Mouse (Mus musculus): ENCODE results near the gene B9d2.
"Not testable (repeated sequence)": the region's sequence is repeated elsewhere in the genome, so short reads cannot be mapped to it uniquely, and the experiment has no call there.

The B9d2 gene

GRCm38 (mm10) chr7:25704716-25705364 lies 24.3 kb downstream of the B9d2 start:
- DNase-seq (ENCODE audit: low read depth, low spot score) = no peak

DNA sequence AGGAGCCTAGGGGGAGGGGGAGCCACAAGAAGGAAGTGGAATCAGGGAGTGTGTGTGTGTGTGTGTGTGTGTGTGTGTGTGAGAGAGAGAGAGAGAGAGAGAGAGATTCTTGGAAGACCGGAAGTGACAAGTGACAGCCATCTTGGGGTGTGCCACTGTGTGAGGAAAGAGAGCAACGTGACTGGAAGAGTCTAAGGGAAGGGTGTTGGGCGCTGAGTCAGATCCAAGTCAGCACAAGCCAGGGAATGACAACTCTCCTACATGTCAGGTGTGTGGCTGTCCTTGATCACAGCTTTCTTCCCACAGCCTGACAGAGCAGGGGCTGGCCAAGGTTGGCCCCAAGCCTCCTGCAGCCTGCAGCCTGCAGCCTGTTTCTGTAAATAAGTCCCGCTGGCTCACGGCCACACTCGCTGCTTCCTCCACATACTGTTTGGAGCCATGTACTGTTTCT lies 25.2 kb downstream of the B9d2 start:
- no peak for DNase-seq (ENCODE audit: low read depth, low spot score)

DNA sequence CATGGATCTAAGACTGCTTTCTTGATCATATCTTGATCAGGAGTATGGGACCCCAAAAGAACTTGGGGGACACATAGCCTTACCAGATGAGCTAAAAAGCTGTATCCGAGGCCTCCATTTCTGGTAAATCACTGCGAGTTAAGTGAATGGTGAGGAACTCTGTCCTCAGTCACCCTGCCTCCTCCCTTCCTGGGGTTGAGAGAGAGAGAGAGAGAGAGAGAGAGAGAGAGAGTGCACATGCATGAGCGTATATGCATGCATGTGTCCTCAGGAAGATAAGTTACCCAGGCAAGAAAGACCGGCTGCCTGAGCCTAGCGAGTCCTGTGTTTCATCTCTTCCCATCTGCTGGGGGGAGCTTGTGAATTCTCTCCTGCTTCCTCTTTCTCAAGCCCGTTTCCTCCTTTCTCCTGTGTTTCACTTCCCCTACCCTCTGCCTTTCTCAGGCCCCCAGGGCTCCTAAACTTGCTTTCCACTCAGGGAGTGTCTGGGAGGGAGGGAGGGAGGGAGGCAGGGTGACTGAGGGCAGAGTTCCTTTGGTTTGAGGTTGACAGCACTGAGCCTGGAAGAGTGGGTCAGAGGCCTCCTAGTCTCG lies 26.1 kb downstream of the B9d2 start:
- DNase-seq (ENCODE audit: low read depth, low spot score) = no peak

DNA sequence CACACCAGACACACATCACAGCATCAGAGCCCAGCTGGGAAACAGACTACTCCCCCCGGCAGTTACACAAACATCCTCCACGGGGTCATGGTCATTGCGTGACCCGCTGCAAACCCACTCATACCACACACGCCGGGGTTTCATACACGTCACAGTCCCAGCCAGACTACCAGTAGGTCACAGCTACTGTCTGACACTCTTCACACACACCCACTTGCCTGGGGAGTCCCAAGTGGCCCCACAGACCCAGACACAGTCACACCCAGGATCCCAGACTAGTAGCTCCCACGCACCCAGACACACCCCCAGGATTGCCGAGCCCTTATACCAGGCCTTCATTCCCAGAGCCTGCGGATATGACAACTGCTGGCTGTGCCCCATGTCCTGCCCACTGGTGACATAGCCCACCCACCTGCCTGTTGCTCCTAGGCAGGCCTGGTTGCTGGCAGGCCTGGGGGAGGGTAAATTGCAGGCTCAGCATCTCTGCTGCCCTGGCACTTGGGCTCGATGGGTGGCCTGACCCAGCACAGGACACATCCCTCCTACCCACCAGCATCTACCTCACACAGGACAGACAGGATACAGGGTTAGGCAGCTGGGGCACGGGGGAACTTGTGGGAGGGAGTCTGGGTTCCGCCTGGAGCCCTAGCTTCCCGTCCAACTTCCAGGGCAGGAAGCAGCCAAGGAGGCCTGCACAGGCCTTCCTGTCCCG lies 27.2 kb downstream of the B9d2 start:
- no peak for DNase-seq (ENCODE audit: low read depth, low spot score)

- DNase-seq (ENCODE audit: low read depth, low spot score) = no peak
Observed at GRCm38 (mm10) chr7:25709961-25710360, 29.4 kb downstream of the B9d2 start.

- no peak for DNase-seq (ENCODE audit: low read depth, low spot score)
Observed at GRCm38 (mm10) chr7:25710519-25711130, 30.0 kb downstream of the B9d2 start.

DNA sequence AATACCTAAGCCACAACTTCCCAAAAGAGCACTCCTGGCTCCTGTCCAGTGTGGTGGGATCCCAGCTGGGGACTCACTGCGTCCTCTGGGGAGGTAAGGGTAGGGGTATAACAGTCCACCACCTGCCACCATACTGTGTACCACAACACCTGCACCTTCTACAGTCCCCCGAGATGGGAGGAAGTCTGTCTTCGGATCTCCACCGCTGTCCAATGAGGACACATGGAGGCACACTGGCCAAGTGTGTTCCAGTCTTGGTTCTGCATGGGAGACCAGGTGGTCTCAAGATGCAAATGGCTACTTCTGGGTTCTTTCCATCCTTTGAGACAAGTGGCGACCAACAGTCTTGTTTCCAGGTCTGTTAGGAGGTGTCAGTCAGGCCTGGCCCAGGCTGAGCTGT lies 30.6 kb downstream of the B9d2 start:
- DNase-seq (ENCODE audit: low read depth, low spot score) = no peak

- no peak for DNase-seq (ENCODE audit: low read depth, low spot score)
Observed at GRCm38 (mm10) chr7:25711731-25712197, 31.2 kb downstream of the B9d2 start.

- no peak for DNase-seq (ENCODE audit: low read depth, low spot score)
Observed at GRCm38 (mm10) chr7:25712801-25713200, 32.2 kb downstream of the B9d2 start.

DNA sequence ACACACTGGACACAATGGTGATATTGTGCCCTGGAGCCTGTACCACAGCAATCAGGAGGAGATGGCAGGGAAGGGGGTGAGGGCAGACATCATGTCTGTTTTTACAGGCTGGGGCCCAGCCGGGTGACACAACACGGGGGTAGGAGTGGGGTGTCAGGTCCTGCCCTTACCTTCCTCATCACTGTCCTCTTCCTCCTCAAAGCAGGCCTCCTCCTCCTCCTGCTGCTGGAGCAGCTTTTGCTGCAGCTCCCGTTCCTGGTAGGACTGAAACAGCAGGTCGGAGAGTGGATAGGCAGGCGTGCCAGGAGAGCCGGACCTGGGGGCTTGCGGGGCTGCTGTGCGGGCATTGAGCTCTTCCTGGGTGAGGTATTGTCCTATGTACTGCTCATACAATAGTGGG lies 34.0 kb downstream of the B9d2 start:
- no peak for DNase-seq (ENCODE audit: low read depth, low spot score)

DNA sequence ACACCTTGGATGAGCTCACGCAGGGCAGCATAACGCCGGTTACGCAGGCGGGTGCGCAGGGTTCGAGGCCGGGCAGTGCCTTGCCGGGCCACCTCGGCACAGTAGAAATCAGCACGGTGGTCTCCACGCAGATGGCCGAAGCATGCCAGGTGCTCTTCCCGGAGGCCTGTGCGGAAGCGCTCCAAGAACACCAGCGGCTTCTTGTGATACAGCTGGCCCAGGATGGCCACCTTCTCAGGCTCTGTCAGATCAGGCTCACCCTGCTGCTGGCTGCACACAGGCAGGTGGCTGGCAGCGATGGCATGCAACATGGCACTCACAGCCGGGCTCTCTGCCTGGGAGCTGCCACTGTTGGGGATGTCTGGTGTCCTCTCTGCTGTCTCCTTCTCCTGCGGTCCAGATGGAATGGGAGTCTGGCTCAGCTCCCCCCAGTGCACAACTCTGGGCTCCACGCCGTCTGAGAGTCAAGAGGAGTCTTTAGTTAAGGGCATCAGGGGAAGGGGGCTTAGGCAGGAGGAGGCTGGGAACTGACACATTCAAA lies 35.2 kb downstream of the B9d2 start:
- no peak for DNase-seq (ENCODE audit: low read depth, low spot score)

DNA sequence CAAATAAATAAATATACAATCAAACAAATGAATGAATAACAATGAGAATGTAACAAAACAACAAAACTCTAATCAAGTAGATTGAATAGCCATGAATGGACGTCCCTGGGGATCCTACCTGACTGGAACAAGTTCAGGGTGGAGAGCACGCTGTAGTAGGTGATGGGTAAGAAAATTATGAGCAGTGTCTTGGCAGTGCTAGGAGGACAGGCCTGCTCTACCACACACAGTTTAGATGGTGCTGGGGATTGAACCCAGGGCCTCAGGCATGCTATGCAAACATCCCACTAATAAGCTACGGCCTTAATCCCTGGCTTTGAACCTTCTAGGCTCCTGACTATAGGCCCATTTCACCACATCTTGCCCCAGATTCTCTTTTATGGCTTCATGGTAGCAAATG lies 36.9 kb downstream of the B9d2 start:
- DNase-seq (ENCODE audit: low read depth, low spot score) = no peak

- peak; percentile 91 for DNase-seq (ENCODE audit: low read depth, low spot score)
Observed at GRCm38 (mm10) chr7:25718788-25719417, 38.3 kb downstream of the B9d2 start, which contains the start of gene Ccdc97. Gene Ccdc97 (minus strand): TSS chr7:25719088.

DNA sequence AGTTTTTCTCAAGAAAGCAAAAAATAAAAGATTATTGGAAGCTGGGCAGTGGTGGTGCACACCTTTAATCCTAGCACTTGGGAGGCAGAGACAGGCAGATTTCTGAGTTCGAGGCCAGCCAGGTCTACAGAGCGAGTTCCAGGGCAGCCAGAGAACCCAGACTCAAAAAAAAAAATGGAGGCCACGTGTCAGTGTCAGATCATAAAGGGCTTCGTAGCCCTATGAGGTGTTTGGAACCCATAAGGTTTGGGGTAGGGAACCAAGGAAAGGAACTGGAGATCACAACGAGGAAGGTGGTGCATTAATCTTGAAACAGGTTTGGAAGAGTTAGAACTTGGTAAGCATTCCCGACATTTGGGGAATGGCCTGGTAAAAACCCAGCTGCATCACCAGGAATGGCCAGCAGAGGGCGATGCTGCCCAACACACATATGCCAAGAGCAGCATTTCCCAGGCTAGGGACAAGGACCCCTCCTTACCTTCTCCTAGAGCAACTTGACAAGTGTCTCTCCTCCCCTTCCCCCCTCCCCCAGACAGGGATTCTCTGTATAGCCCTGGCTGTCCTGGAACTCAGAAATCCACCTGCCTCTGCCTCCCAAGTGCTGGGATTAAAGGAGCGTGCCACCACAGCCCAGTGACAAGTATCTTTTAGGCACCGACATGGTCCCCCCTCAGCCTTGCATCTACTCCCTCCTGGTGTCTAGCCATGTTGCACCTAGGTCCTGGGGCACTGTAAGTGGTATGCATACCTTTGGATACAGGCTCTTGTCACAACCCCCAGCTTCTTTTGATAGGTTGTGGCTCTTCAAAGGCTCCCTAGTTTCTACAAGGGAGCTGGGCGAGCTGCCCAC lies 39.4 kb downstream of the B9d2 start:
- no peak for DNase-seq (ENCODE audit: low read depth, low spot score)

- DNase-seq (ENCODE audit: low read depth, low spot score) = no peak
Observed at GRCm38 (mm10) chr7:25720760-25721159, 40.2 kb downstream of the B9d2 start.

GRCm38 (mm10) chr7:25721776-25722175 lies 41.2 kb downstream of the B9d2 start:
- not testable (repeated sequence) for DNase-seq (ENCODE audit: low read depth, low spot score)

- DNase-seq (ENCODE audit: low read depth, low spot score) = no peak
Observed at GRCm38 (mm10) chr7:25725886-25726285, 45.3 kb downstream of the B9d2 start.

DNA sequence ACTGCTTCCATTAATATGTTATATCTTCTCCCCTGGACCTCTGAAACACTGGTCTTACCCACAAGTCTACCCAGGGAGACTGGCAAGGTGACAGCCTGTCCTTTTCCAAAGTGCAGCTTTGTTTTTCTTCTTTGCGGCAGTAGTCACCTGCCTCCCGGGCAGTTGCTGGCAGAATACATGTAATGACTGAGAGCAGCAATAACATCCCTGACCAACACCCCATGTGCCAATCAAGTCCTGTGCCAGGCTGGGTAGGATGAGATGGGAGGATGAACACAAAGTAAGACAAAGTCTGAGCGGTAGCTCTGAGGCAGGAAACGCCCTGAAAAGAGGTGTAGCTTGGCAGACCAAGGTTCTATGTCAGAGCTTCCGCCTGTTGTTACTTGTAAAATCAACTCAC lies 47.2 kb downstream of the B9d2 start:
- DNase-seq (ENCODE audit: low read depth, low spot score) = no peak

GRCm38 (mm10) chr7:25729396-25729795 lies 48.8 kb downstream of the B9d2 start:
- DNase-seq (ENCODE audit: low read depth, low spot score) = no peak

DNA sequence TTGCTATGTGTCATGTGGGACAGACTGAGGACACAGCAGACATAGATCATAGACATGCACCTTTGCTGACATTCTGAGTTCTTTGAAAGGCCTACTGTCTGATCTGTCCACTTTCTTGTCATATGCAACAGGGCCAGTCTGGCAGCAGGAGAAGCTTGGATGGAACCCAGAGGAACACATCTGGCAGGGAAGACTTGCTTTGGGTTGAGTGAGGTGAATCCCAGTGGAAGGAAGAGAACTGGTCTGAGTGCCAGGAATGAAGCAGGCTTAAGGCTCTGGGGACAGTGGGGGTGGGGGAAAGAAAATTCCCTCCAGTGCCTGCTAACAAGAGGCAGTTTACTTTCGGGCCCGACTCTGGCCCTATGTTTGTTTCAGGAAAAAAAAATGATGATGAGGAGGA lies 49.3 kb downstream of the B9d2 start:
- no peak for DNase-seq (ENCODE audit: low read depth, low spot score)

All from brain, embryonic 18.5 days (tissue).